Mouse (Mus musculus): ENCODE measurements at regions not wholly inside any gene's neighbourhood (a gene's known extent, or its start where the extent isn't known, plus 50 kb on each side); places are given as distances from the start of the nearest gene placed in this dataset.

DNA sequence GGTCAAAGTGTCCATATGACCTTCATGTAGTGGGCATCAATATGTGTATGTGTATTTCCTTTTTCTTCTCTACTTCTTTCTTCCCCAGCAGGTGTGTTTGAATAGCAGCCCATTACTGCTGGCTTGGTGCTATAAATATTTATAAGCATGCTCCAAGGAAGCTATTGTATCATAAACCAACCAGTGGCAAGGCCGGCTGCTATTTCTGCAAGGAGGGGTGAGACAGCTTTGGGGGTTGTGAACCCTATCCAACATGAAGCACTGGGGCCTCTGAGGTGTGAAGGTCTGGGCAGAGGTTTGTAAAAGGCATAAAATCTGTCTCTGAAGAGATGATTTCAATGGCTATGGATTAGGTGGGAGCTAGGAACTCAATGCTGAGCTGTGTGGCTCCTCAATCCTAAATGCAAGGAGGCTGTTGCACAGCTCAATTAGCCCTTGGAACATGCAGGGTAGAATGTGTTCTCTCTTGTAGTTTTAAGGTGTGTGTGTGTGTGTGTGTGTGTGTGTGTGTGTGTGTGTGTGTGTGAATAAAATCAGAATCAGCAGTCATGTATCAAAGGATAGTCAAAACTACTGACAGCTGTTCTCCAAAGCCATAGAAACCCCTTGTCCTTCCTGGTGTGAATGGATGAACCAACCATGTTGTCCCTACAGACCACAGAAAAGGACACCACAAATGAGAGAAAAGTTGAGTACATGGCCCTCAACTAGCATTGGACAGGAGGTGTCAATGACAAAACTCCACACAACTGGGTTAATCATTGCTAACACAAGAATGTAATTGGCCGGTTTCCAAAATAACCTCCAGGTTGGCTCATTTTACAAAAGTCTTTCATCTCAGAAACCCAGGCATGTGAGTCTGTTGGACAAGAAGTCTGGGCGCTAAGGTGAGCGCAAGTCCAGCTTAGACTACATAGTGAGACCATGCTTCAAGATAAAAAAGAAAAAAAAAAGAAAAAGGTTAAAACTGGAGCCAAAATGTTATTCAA is 809.0 kb downstream of the Ntrk3 start:
- ATAC-seq (ENCODE audit: low FRiP score), result peak; percentile 72; the same call in 1 of the 2 replicates
- Histone ChIP-seq H3K36me3 (replicated peaks) (no peaks in the 10 kb centered on the region), H3K9ac (no peak overlapping the region), H3K9me3 (no peaks in the 10 kb centered on the region), H3K27ac (no peak overlapping the region), H3K4me1 (peaks cover 11% of the 10 kb centered on the region), H3K27me3 (no peaks in the 10 kb centered on the region), H3K4me2 (no peak overlapping the region), H3K4me3 (replicated peaks) (no peak overlapping the region)
- 72% methylated on average over 4 of the region's 4 CpGs for WGBS

DNA sequence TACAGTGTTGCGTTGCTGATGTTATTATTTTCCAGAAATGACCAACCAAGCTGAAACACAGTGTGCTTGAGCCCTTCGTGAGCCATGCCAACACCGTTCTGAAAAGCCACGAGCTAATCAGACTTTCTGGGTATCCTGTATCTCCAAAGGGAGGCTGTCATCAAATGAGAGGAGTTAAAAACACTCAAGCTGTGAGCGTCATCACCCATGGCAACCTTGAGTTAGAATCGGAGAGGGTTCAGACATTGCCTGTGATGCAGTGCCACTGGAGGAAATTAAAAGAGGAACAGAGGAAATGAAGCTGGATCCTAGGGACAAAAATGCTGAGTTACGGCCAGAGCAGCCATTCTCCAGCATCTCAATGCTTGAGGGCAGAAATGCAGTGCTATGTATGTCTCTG is 838.6 kb downstream of the Ntrk3 start:
- H3K4me1 ChIP-seq, result no peaks in the 10 kb centered on the region
- no peaks in the 10 kb centered on the region for H3K36me3 ChIP-seq (replicated peaks)
- H3K27me3 ChIP-seq, result no peaks in the 10 kb centered on the region
- no peak overlapping the region for H3K27ac ChIP-seq
- 79% methylated on average over 7 of the region's 7 CpGs for WGBS
- no peak for ATAC-seq (ENCODE audit: low FRiP score)
- no peak overlapping the region for H3K9ac ChIP-seq
- H3K4me3 ChIP-seq (replicated peaks), result no peak overlapping the region
- no peak overlapping the region for H3K4me2 ChIP-seq
- no peaks in the 10 kb centered on the region for H3K9me3 ChIP-seq

DNA sequence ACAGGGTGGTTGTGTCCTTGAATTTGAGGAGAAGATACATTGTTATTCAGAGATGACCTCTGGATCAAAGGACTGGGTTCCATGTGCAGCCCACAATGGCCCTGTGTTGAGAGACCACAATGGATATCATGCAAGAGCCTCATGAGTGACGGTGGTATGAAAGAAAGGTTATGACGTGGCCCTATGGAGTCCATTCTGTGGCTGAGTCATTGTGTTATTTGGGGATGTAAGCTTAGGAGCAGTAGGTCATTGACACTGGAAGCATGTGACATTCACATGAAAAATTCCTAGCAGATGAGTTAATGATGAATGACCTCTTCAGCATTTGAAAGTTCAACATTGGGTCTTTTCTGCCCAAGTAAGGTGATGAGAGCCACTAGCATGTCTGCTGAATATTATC is 849.3 kb downstream of the Ntrk3 start:
- WGBS, result 64% methylated on average over 2 of the region's 2 CpGs
- no peak overlapping the region for H3K4me2 ChIP-seq
- no peak overlapping the region for H3K4me3 ChIP-seq (replicated peaks)
- no peaks in the 10 kb centered on the region for H3K4me1 ChIP-seq
- no peak for ATAC-seq (ENCODE audit: low FRiP score)
- no peaks in the 10 kb centered on the region for H3K9me3 ChIP-seq
- no peak overlapping the region for H3K27ac ChIP-seq
- no peaks in the 10 kb centered on the region for H3K36me3 ChIP-seq (replicated peaks)
- no peaks in the 10 kb centered on the region for H3K27me3 ChIP-seq
- no peak overlapping the region for H3K9ac ChIP-seq

- Histone ChIP-seq H3K36me3 (replicated peaks) (no peaks in the 10 kb centered on the region), H3K9me3 (no peaks in the 10 kb centered on the region), H3K4me1 (no peaks in the 10 kb centered on the region; the same call in 1 of the 2 replicates), H3K4me2 (no peak overlapping the region), H3K4me3 (replicated peaks) (no peak overlapping the region), H3K27ac (no peak overlapping the region), H3K27me3 (no peaks in the 10 kb centered on the region), H3K9ac (no peak overlapping the region)
- WGBS, result 79% methylated on average over 5 of the region's 5 CpGs
- no peak for ATAC-seq (ENCODE audit: low FRiP score)
These were observed 855.0 kb downstream of the Ntrk3 start for GRCm38 (mm10) chr7:77882605-77883354.

DNA sequence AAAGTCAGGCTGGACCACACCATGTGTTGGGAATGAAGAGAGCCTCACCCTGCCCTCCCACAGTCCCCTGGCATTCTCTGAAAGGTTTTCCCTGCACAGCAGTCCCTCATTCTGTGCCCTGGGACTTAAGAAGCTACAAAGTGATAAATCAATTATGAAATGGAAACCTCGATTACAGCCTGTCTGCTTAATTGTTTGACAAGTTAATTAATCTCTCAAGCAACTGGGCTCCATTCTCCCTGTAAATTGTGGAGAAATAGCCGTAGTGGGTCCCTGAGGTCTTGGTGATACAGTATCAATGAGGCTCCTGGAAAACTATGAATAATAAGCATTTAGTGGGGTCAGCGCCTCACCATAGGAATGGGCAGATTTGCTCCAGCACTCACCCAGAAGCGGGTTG is 870.3 kb downstream of the Ntrk3 start:
- no peak overlapping the region for H3K27ac ChIP-seq
- H3K27me3 ChIP-seq, result 0 out of 2 replicates have a peak, but pooled peaks cover 6% of the 10 kb centered on the region
- no peak overlapping the region for H3K4me3 ChIP-seq (replicated peaks)
- H3K9ac ChIP-seq, result no peak overlapping the region
- H3K4me2 ChIP-seq, result no peak overlapping the region
- no peak for ATAC-seq (ENCODE audit: low FRiP score)
- 0 out of 2 replicates have a peak, but pooled peaks cover 3% of the 10 kb centered on the region for H3K4me1 ChIP-seq
- H3K9me3 ChIP-seq, result no peaks in the 10 kb centered on the region
- WGBS, result 25% methylated on average over 4 of the region's 4 CpGs
- H3K36me3 ChIP-seq (replicated peaks), result no peaks in the 10 kb centered on the region

GRCm38 (mm10) chr7:77861841-77862240 is 876.0 kb downstream of the Ntrk3 start:
- WGBS, result 93% methylated on average over 8 of the region's 8 CpGs
- Histone ChIP-seq H3K9ac (no peak overlapping the region), H3K4me3 (replicated peaks) (no peak overlapping the region), H3K4me2 (no peak overlapping the region), H3K36me3 (replicated peaks) (no peaks in the 10 kb centered on the region), H3K4me1 (no peaks in the 10 kb centered on the region), H3K9me3 (no peaks in the 10 kb centered on the region), H3K27ac (no peak overlapping the region), H3K27me3 (0 out of 2 replicates have a peak, but pooled peaks cover 3% of the 10 kb centered on the region)
- no peak for ATAC-seq (ENCODE audit: low FRiP score)

GRCm38 (mm10) chr7:77858436-77858835 is 879.4 kb downstream of the Ntrk3 start:
- H3K27me3 ChIP-seq, result no peaks in the 10 kb centered on the region
- no peak overlapping the region for H3K27ac ChIP-seq
- no peaks in the 10 kb centered on the region for H3K36me3 ChIP-seq (replicated peaks)
- no peak overlapping the region for H3K9ac ChIP-seq
- no peak for ATAC-seq (ENCODE audit: low FRiP score)
- no peak overlapping the region for H3K4me2 ChIP-seq
- WGBS, result 73% methylated on average over 4 of the region's 4 CpGs
- H3K4me3 ChIP-seq (replicated peaks), result no peak overlapping the region
- H3K4me1 ChIP-seq, result peaks cover 7% of the 10 kb centered on the region; the same call in 1 of the 2 replicates
- H3K9me3 ChIP-seq, result no peaks in the 10 kb centered on the region

GRCm38 (mm10) chr7:77857979-77858378 is 879.8 kb downstream of the Ntrk3 start:
- Histone ChIP-seq H3K9ac (no peak overlapping the region), H3K4me3 (replicated peaks) (no peak overlapping the region), H3K4me2 (no peak overlapping the region), H3K4me1 (peaks cover 7% of the 10 kb centered on the region; the same call in 1 of the 2 replicates), H3K27me3 (no peaks in the 10 kb centered on the region), H3K9me3 (no peaks in the 10 kb centered on the region), H3K27ac (no peak overlapping the region), H3K36me3 (replicated peaks) (no peaks in the 10 kb centered on the region)
- ATAC-seq (ENCODE audit: low FRiP score), result no peak
- WGBS, result 82% methylated on average over 5 of the region's 5 CpGs

GRCm38 (mm10) chr7:77855653-77856239 is 882.1 kb downstream of the Ntrk3 start:
- peak; percentile 74 for ATAC-seq (ENCODE audit: low FRiP score)
- Histone ChIP-seq H3K4me1 (peaks cover 7% of the 10 kb centered on the region; the same call in 1 of the 2 replicates), H3K9ac (no peak overlapping the region), H3K27ac (no peak overlapping the region), H3K27me3 (no peaks in the 10 kb centered on the region), H3K4me3 (replicated peaks) (no peak overlapping the region), H3K9me3 (no peaks in the 10 kb centered on the region), H3K36me3 (replicated peaks) (no peaks in the 10 kb centered on the region), H3K4me2 (no peak overlapping the region)
- WGBS, result 76% methylated on average over 6 of the region's 6 CpGs

DNA sequence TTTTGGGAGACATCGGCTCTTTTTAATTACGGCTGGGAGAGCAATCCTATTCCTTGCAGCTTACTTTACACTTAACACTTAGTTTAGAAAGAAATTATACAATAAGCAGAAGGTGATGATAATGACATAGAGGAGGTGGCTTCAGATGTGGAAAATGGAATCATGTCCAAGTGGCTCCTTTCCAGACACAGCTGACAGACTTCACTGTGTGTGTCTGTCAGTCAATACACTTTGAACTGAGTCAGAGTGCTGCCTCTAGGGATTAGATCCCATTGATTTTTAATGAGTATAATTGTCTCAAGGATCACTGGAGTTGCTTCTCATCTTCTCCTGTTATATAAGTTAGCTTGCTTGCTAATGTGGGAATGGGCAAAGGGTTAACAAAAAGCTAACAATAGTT is 882.7 kb downstream of the Ntrk3 start:
- Histone ChIP-seq H3K36me3 (replicated peaks) (no peaks in the 10 kb centered on the region), H3K4me1 (peaks cover 7% of the 10 kb centered on the region; the same call in 1 of the 2 replicates), H3K4me3 (replicated peaks) (no peak overlapping the region), H3K27me3 (no peaks in the 10 kb centered on the region), H3K4me2 (no peak overlapping the region), H3K9me3 (no peaks in the 10 kb centered on the region), H3K27ac (no peak overlapping the region), H3K9ac (no peak overlapping the region)
- no peak for ATAC-seq (ENCODE audit: low FRiP score)
- WGBS, result 79% methylated on average over 2 of the region's 2 CpGs

DNA sequence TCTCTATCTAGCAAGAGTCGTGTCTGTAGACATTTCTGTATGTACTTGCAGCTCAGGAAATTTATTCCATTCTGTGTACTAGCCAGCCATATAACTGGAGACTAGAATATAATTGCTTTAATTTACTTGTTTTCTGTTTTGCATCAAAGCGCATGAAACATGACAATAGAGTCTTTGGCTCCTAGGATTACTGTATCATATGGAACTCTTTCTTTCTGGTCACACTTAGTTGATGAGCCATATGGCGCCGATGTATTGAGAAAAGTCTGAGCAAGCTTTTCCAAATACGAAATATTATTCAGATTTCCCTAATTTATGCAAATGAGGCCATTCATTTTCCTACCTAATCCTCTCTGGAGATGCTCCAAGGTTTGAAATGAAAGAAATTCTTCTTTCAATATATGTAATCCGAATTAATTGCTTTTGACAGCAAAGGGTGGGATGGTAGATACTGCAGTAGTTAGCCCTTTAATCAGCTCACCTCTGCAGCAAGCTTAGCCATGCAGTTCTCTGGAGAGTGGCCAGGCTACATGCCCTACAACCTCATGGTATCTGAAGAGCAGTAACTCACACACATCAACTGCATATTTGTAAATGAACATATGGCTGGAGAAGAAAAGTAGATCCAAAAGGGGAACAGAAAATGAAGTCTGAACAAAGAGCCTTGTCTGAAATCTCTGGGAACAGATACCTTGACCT is 913.4 kb downstream of the Ntrk3 start:
- no peak overlapping the region for H3K9ac ChIP-seq
- no peak overlapping the region for H3K4me2 ChIP-seq
- no peaks in the 10 kb centered on the region for H3K4me1 ChIP-seq
- H3K27me3 ChIP-seq, result no peaks in the 10 kb centered on the region
- WGBS, result 78% methylated on average over 6 of the region's 6 CpGs
- ATAC-seq (ENCODE audit: low FRiP score), result peak; percentile 65; the same call in 1 of the 2 replicates
- no peaks in the 10 kb centered on the region for H3K9me3 ChIP-seq
- no peak overlapping the region for H3K27ac ChIP-seq
- no peaks in the 10 kb centered on the region for H3K36me3 ChIP-seq (replicated peaks)
- no peak overlapping the region for H3K4me3 ChIP-seq (replicated peaks)
